Mouse (Mus musculus) kidney, postnatal 36 days (tissue): Measurements from ENCODE around the gene Ywhab.

Experiments
- DNase-seq, 2 experiments: peaks; one replicate each; pipeline ENCODE4 v3.0.0; 2021 to 2022; ENCODE audit warnings: mixed read lengths in 2 of 2

Gene Ywhab

DNA sequence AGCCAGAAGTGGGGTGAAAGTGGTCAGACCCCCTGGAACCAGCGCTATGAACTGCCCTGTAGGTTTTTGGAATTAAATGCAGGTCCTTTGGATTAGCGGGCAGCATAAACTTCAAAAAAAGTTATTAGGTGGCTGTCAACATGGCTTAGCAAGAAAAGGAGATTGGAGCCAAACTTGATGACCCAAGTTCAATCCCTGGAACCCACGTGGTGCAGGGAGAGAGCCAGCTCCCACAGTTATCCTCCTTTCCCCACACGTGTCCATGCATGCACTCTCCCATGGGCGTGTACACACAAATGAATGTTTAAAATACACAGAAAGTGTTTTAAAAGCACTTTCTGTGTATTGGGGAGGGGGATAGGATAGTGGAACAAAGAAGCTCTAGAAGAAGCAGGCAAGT, 15.7 kb downstream of the Ywhab start:
- no peak for DNase-seq

- no peak for DNase-seq
These were observed 16.2 kb downstream of the Ywhab start for GRCm38 (mm10) chr2:164010944-164011343.

GRCm38 (mm10) chr2:164015304-164015703, 20.5 kb downstream of the Ywhab start:
- no peak for DNase-seq

DNA sequence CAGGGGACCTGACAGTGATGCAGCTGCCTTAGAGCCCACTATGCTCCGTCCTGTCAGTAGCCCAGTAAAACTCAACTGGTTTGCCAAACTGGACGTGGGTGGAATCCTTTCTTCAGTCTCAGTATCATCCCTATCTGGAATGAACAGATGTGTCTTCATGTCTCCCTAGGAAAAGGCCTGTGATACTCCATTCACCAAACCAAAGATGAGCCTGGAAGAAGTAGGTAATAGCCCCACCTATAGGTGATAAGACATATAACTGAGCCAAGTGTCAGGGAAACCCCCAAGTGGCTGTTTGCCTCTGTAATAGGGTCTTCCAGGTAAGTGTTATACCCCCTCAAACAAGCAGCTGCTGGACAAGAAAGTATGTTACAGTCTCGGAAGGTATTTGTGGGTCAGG, 24.1 kb downstream of the Ywhab start:
- DNase-seq, result no peak

GRCm38 (mm10) chr2:164019943-164020342, 25.2 kb downstream of the Ywhab start:
- DNase-seq, result no peak

GRCm38 (mm10) chr2:164022104-164022503, 27.3 kb downstream of the Ywhab start:
- DNase-seq, result no peak

DNA sequence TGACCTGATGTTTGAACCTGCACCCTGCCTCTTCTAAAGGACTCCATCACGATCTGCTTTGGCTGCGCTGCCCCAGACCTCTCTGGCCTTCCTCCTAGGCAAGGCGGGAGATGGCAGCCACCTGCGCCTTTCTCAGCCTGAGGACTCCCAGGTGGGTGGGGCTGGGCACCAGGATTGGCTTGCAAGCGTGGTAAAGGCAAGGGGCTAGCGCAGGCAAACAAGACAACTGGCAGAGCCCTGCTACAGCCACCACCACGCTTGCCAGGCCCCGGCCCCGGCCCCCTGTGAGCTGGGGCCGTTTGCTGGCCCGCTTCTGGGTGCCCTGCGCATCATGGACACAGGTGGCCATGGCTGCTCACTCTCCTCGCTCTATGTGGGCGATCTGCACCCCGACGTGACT, 30.4 kb downstream of the Ywhab start, which contains the start of gene Pabpc1l:
TSS of gene Pabpc1l (plus strand) at position 301 of the 400 bp plus-strand sequence.
- no peak for DNase-seq

DNA sequence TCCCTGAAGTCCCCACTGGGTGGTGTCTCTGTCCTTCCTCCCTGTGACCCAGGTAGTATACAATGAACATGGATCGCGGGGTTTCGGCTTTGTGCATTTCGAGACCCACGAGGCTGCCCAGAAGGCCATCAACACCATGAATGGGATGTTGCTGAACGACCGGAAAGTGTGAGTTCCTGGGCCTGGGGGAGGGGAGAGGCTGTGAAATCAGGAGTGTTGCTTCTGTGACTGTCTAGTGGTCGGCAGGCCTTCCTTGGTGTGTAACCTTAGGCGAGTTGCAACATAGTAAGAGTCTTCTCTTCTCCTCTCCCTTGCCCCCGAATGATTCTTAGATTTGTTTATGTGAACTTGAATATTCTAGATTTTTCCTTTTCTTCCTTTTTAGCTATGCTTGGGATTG, 36.4 kb downstream of the Ywhab start:
- DNase-seq, result no peak

- DNase-seq, result no peak
These were observed 38.2 kb downstream of the Ywhab start for GRCm38 (mm10) chr2:164032973-164033372.

GRCm38 (mm10) chr2:164036520-164037019, 41.8 kb downstream of the Ywhab start:
- DNase-seq, result no peak

GRCm38 (mm10) chr2:164038407-164039028, 43.8 kb downstream of the Ywhab start:
- DNase-seq, result no peak

DNA sequence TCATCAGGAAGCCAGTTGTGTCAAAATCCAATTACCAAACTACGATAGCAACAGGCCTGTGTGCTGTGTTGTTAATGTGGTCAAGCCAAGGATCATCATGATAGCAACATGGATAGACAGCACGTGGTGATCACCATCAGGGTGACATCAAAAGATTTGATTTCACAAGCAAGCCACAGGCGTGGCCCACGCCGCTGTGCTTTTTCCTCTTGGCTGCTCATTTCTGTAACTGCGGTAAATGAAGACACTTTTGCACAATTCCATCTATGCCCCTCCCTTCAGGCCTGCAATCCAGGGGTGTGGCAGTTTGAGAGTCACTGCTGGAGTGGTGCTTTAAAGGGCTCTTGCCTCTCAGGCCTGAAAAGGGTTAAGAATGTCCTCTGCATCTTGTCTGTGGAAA, 46.2 kb downstream of the Ywhab start:
- no peak for DNase-seq

- DNase-seq, result no peak
These were observed 46.8 kb downstream of the Ywhab start for GRCm38 (mm10) chr2:164041523-164041922.

DNA sequence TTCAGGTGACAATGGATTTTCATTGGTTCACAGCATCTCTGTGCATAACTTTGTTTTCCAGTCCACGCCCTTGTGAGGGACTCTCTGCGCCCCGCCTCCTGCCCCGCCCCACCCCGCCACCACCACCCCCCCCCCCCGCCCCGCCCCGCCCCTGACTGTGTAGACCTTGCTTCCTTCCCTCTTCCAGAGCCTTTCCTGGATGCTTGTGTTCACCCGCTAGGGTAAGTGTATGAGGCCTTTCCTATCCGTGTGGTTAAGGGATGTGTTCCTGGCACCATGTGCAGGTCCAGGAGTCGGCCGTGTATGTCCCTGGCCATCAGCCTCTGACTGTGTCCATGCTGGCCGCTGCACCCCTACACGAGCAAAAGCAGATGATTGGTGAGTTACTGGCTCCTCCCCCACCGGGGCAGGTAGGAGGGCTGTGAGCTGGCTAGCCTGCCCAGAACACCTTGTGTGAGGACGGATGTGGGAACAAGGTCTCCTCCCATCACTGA, 52.5 kb downstream of the Ywhab start:
- DNase-seq, result peak; percentile 38 to 60

GRCm38 (mm10) chr2:164053767-164054166, 59.0 kb downstream of the Ywhab start:
- peak; percentile 37 to 44 for DNase-seq

DNA sequence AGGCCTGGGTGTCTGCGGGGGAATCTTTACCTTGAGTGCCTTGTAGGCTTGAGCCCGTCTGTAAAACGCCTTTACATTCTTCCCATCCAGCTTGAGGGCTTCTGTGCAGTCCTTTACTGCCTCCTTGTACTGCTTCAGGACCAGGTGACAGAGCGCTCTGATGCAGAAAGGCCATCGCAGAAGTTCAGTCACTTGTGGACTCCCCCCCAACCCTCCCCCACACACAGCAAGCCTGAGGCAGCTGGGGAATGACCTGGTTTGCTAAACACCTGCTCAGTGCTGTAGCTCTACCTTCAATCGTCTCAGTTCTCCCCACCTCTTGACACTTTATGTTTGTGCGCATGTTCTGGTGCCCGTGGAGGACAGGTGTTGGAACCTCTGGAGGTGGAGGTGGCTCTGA, 59.9 kb downstream of the Ywhab start:
- no peak for DNase-seq

- DNase-seq, result peak in 1 of 2 experiments; percentile 23
These were observed 65.0 kb downstream of the Ywhab start for GRCm38 (mm10) chr2:164059634-164060235.
